Mouse (Mus musculus) stomach, postnatal 0 days (tissue): ENCODE data around the gene Acot13. TPM values are rescaled to one million over a fixed set of nuclear protein-coding genes. Genes with fewer than 3 reads are reported as not detected.
A peak's percentile ranks its signal among the peaks of the same experiment; 100 is the strongest.

ENCODE experiments used
- ATAC-seq: fragments of 200-750 bp; cut with Nextera tagmentation; 2 replicates; pipeline ENCODE4 v1.8.0; 2017; ENCODE audit not compliant: low FRiP score, low TSS enrichment
- DNase-seq: peaks from one replicate; pipeline ENCODE4 v3.0.0-alpha.2; 2016; ENCODE audit warnings: low spot score
- H3K27ac ChIP-seq: fragments of 300-500 bp; sonication (generic); replicated peaks from 2 replicates; pipeline ENCODE4 v1.5.1; 2014; ENCODE audit warnings: mild to moderate bottlenecking, control low read depth
- H3K27me3 ChIP-seq: fragments of 300-500 bp; sonication (generic); 2 replicates; pipeline ENCODE4 v1.6.1; 2014; ENCODE audit warnings: low read length; ENCODE audit not compliant: control insufficient read depth, insufficient read depth
- H3K36me3 ChIP-seq: fragments of 300-500 bp; sonication (generic); 2 replicates; pipeline ENCODE4 v1.6.1; 2014; ENCODE audit warnings: low read length, mixed read lengths; ENCODE audit not compliant: control insufficient read depth, insufficient read depth
- H3K4me1 ChIP-seq: fragments of 300-500 bp; sonication (generic); replicated peaks from 2 replicates; pipeline ENCODE4 v1.6.1; 2014; ENCODE audit warnings: antibody characterized with exemption; ENCODE audit not compliant: control insufficient read depth, insufficient read depth
- H3K4me2 ChIP-seq: fragments of 300-500 bp; sonication (generic); replicated peaks from 2 replicates; pipeline ENCODE4 v1.6.1; 2014; ENCODE audit warnings: low read depth, mild to moderate bottlenecking, control low read depth, moderate library complexity
- H3K4me3 ChIP-seq: fragments of 300-500 bp; sonication (generic); 2 replicates; pipeline ENCODE4 v1.5.1; 2014; ENCODE audit warnings: low read depth, low read length, control low read depth
- H3K9ac ChIP-seq: fragments of 300-500 bp; sonication (generic); 2 replicates; pipeline ENCODE4 v1.6.1; 2014; ENCODE audit warnings: mild to moderate bottlenecking, low read length, control low read depth, mixed read lengths
- H3K9me3 ChIP-seq: fragments of 300-500 bp; sonication (generic); 2 replicates; pipeline ENCODE4 v1.6.1; 2016; ENCODE audit warnings: low read length; ENCODE audit not compliant: control insufficient read depth
- CTCF ChIP-seq: IDR thresholded peaks from 2 replicates; pipeline ENCODE4 v1.5.1; 2016; ENCODE audit warnings: antibody characterized with exemption, low read depth, mild to moderate bottlenecking, moderate library complexity
- EP300 ChIP-seq: optimal IDR thresholded peaks from 2 replicates; pipeline ENCODE3; 2016; ENCODE audit warnings: antibody characterized with exemption
- WGBS: fragments of 180-500 bp; shearing (Covaris S2); extraction: QIAGEN DNeasy Blood & Tissue Kit; methylation state at CpG from one replicate; pipeline ENCODE4 v1.1.7; 2014; 5-methylcytosine and 5-hydroxymethylcytosine counted together
- polyA plus RNA-seq: library from polyadenylated mRNA; unstranded; fragments of >200 nt; fragmentation: Nextera tagmentation; extraction: Ambion mirVana; gene quantifications from 2 replicates; pipeline ENCODE4 v1.2.1, GENCODE M21; 2015

Gene Acot13
- polyA plus RNA-seq, 1 experiment from 2014 or later, result 111 TPM

DNA sequence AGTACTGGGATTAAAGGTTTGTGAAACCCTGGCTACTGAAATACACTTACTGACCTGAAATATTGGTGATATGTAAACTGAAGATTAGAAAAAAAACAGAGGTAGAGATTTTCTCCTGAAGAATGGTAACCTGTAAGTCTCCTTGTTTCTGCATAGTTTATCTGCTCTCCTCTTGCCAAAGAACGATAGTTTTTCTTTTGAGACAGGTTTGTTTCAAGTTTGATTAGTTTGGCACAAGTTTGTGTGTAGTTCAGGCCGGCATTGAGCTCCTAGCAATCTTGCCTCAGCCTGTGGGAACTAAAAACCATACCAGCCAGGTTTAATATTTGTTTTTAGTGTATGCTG, 1.4 kb upstream of the Acot13 start:
- peak overlapping the region; percentile 85 for H3K4me2 ChIP-seq
- H3K36me3 ChIP-seq, result no peaks in the 10 kb centered on the region
- 0 out of 2 replicates have a peak, but pooled peaks cover 3% of the 10 kb centered on the region for H3K4me1 ChIP-seq
- no peaks in the 10 kb centered on the region for H3K27me3 ChIP-seq
- H3K27ac ChIP-seq, result no peak overlapping the region; the same call in 1 of the 2 replicates
- ATAC-seq, result no peak
- H3K9ac ChIP-seq, result peak overlapping the region; percentile 95
- H3K9me3 ChIP-seq, result no peaks in the 10 kb centered on the region
- peak overlapping the region; percentile 92 for H3K4me3 ChIP-seq
- TF ChIP-seq EP300, result no peak
- no peak for TF ChIP-seq CTCF
- no peak for DNase-seq
- 10% methylated on average over 2 of the region's 2 CpGs for WGBS

DNA sequence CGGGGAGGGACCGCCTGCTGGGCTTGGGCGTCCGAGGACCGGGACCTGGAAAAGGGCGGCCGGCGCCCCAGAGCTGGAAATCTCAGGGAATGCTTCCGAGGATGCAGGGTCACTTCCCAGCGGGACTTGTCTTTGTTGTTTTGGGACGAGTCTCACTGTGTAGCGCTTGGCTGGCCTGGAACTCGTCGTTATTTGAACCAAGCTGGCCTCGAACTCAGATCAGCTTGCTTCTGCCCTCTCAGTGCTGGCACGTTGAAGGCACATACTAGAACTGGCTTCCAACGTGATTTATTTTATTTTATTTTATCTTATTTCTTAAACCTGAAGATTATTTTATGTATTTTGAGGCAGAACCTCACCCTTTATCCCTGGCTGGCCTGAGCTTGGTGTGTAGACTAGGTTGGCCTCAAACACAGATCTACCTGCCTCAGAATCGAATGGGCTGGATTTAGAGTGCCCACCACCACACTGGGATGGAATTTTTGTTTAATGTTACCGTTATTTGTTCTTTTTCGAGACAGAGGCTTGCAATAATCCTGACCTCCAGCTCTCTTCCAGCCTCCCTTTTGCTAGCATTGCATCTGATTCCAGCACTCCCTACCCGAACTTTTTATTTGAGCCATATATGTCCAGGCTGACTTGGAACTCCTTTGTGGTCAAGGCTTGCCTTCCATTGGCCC, 931 bp upstream of the Acot13 start:
- TF ChIP-seq CTCF, result no peak
- no peak for TF ChIP-seq EP300

DNA sequence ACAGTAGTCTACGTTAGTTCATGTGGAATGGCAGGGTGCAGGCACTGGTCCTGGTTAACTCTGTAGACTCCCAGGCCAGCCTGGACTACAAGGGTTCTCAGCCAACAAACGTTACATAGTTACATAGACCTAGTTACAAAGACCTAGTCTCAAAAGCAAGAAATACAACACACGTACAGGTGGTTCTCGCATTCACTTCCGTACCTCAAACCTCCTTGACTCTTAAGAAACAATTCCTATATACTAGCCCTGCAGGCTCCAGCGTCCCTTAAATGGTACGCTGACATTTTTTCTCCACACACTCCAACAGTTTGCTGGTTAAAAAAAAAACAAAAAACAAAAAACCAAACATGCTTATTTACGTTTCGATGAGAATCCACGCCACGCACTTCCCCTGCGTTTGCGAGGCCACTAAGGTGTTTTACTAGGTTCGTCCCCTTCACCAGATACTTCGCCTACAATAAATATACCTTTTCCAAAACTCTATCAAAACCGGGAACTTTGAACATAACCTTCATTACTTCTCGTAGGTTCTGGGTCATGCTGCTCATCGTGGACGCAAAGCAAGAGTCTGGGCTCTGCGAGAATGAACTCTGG, 486 bp downstream of the Acot13 start:
- TF ChIP-seq CTCF (no peak), EP300 (no peak)
- WGBS, result under 1% methylated on average over 20 of the region's 20 CpGs
- H3K9me3 ChIP-seq, result no peaks in the 10 kb centered on the region
- H3K27ac ChIP-seq, result peak overlapping the region; percentile 96
- H3K4me3 ChIP-seq, result peak overlapping the region; percentile 92
- peak overlapping the region; percentile 74 for H3K4me2 ChIP-seq
- ATAC-seq (no peak), DNase-seq (no peak)
- H3K36me3 ChIP-seq, result no peaks in the 10 kb centered on the region
- no peaks in the 10 kb centered on the region for H3K27me3 ChIP-seq
- 0 out of 2 replicates have a peak, but pooled peaks cover 3% of the 10 kb centered on the region for H3K4me1 ChIP-seq
- H3K9ac ChIP-seq, result peak overlapping the region; percentile 71

More for the DNA sequence above, 931 bp upstream of the Acot13 start:
- Histone ChIP-seq H3K36me3 (no peaks in the 10 kb centered on the region), H3K9ac (peak overlapping the region; percentile 95), H3K27ac (peak overlapping the region; percentile 96), H3K9me3 (no peaks in the 10 kb centered on the region), H3K27me3 (no peaks in the 10 kb centered on the region), H3K4me3 (peak overlapping the region; percentile 92), H3K4me2 (peak overlapping the region; percentile 85), H3K4me1 (0 out of 2 replicates have a peak, but pooled peaks cover 3% of the 10 kb centered on the region)
- peak; percentile 1; the same call in 1 of the 2 replicates for ATAC-seq
- DNase-seq, result no peak
- WGBS, result 1% methylated on average over 21 of the region's 21 CpGs

DNA sequence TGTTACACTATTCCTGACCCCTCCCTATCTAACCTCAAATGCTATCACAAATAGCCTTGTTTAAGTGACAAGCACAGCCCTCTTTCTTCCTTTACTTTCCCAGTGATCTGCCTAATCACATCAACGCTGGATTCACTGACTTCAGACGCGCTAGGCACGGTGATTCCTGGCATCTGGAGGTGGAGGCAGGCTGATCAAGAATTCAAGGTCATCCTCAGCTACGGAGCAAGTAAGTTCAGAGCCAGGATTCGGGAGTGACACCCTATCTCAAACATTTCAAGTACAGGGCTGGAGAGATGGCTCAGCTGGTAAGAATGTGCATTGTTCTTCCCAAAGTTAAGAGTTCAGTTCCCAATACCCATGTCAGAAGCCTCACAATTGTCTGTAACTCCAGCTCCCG, 5.2 kb downstream of the Acot13 start:
- no peak overlapping the region for H3K27ac ChIP-seq
- H3K4me2 ChIP-seq, result no peak overlapping the region
- no peaks in the 10 kb centered on the region for H3K4me1 ChIP-seq
- no peaks in the 10 kb centered on the region for H3K9me3 ChIP-seq
- DNase-seq, result no peak
- H3K27me3 ChIP-seq, result no peaks in the 10 kb centered on the region
- TF ChIP-seq CTCF (no peak), EP300 (no peak)
- no peak for ATAC-seq
- no peak overlapping the region for H3K4me3 ChIP-seq
- H3K36me3 ChIP-seq, result no peaks in the 10 kb centered on the region
- no peak overlapping the region for H3K9ac ChIP-seq
- WGBS, result 61% methylated on average over 7 of the region's 7 CpGs

DNA sequence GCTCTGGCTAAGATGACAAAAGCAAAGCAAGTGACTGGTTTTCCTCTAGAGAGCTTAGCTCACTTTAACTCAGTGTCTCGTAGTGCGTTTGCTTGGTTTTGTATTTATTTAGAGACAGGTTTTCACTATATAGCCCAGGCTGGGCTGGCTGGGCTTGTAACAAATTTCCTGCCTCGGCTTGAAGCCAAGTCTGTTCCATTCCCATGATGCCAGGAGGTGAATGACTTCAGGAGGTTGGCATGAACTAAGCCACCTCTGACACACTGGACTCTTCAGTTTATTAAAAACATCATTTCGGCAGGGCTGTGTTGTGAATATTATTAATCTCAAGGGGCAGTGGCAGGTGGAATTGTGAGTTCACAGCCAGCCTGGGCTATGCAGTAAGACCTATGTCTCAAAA, 5.8 kb downstream of the Acot13 start:
- ATAC-seq (no peak), DNase-seq (no peak)
- Histone ChIP-seq H3K4me3 (no peak overlapping the region), H3K9me3 (no peaks in the 10 kb centered on the region), H3K27ac (no peak overlapping the region), H3K9ac (no peak overlapping the region), H3K27me3 (no peaks in the 10 kb centered on the region), H3K4me1 (no peaks in the 10 kb centered on the region), H3K4me2 (no peak overlapping the region), H3K36me3 (no peaks in the 10 kb centered on the region)
- TF ChIP-seq CTCF, result no peak
- no peak for TF ChIP-seq EP300
- 60% methylated on average over 4 of the region's 4 CpGs for WGBS

DNA sequence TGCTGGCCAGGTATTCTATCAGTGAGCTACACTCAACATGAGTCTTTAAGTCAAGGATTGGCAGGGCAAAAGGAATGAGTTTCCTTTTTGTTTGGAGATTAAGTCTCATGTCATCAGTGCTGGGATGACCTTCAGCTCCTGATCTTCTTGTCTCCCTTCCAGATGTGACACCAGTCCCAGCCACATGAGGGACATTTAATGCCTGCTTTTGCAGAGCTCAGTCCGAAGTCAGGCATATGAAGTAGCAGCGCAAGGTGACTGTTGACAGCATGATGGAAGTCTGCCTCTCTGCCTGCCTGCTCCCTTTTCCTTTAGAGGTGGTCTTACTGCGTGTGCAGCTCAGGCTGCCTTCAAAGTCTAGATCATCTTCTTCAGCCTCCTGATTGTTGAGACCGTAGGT, 6.7 kb downstream of the Acot13 start:
- 93% methylated on average over 4 of the region's 4 CpGs for WGBS
- no peaks in the 10 kb centered on the region for H3K4me1 ChIP-seq
- ATAC-seq (no peak), DNase-seq (no peak)
- no peaks in the 10 kb centered on the region for H3K27me3 ChIP-seq
- no peak overlapping the region for H3K4me2 ChIP-seq
- no peak overlapping the region for H3K4me3 ChIP-seq
- H3K9ac ChIP-seq, result no peak overlapping the region
- TF ChIP-seq CTCF (0 out of 2 replicates have a peak, but pooled peaks have one; percentile 5), EP300 (no peak)
- H3K9me3 ChIP-seq, result no peaks in the 10 kb centered on the region
- no peaks in the 10 kb centered on the region for H3K36me3 ChIP-seq
- no peak overlapping the region for H3K27ac ChIP-seq
